Mouse (Mus musculus) brain, embryonic 14.5 days (tissue): ENCODE results near the gene Erich4.
"Not testable (repeated sequence)": the region's sequence is repeated elsewhere in the genome, so short reads cannot be mapped to it uniquely, and the experiment has no call there.

Experiments
- CTCF ChIP-seq: fragments of 200-500 bp; IDR thresholded peaks from 2 replicates; pipeline ENCODE4 v1.5.1; 2012; ENCODE audit warnings: inconsistent platforms, mild to moderate bottlenecking, moderate library complexity, borderline replicate concordance; ENCODE audit not compliant: insufficient read depth, insufficient read length; ENCODE audit errors: extremely low read depth
- POLR2A ChIP-seq: fragments of 200-500 bp; IDR thresholded peaks from 2 replicates; pipeline ENCODE4 v1.6.1; 2012; ENCODE audit warnings: mild to moderate bottlenecking, inconsistent platforms, borderline replicate concordance; ENCODE audit not compliant: poor library complexity, insufficient read depth, insufficient read length, severe bottlenecking; ENCODE audit errors: extremely low read depth

DNA sequence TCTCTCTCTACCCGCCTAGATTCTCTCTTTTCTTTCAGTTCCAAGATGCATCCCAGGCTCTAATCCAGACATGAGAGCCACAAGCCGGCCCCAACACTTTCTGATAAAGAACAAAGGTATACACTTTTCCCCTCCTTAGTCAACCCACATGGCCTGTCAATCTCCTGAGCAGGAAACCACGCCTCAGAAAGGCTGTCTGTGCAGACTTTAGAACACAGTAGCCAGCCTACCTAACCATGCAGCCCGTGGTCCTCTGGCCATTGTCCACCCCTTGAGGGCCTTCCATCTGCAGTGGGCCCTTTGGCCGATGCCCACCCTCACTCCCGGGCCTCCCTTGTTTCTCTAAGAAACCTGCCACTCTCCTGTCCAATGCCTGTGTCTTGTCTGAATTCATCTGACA is 39.4 kb downstream of the Erich4 start:
- not testable (repeated sequence) for TF ChIP-seq POLR2A, CTCF
